Mouse (Mus musculus) cortical plate, adult 2 months (tissue): ENCODE data around the gene Tmem132c. TPM values are rescaled to one million over a fixed set of nuclear protein-coding genes. Genes with fewer than 3 reads are reported as not detected.

Experiments used
- H3K27ac ChIP-seq: fragments of 200-500 bp; 2 replicates; pipeline ENCODE4 v1.5.1; 2012; ENCODE audit warnings: low read length, control low read depth, inconsistent platforms; ENCODE audit not compliant: insufficient read depth
- H3K4me1 ChIP-seq: fragments of 200-500 bp; 2 replicates; pipeline ENCODE4 v1.6.1; 2011; ENCODE audit warnings: low read length; ENCODE audit not compliant: control insufficient read depth, insufficient read depth
- H3K4me3 ChIP-seq: fragments of 200-500 bp; 2 replicates; pipeline ENCODE4 v1.5.1; 2011; ENCODE audit warnings: mild to moderate bottlenecking, low read length, control low read depth; ENCODE audit not compliant: insufficient read depth
- CTCF ChIP-seq: fragments of 200-500 bp; IDR thresholded peaks from 2 replicates; pipeline ENCODE4 v1.5.1; 2011; ENCODE audit warnings: mild to moderate bottlenecking, control low read depth, low read length; ENCODE audit not compliant: insufficient read depth; ENCODE audit errors: extremely low read depth
- POLR2A ChIP-seq: fragments of 200-500 bp; IDR thresholded peaks from 2 replicates; pipeline ENCODE4 v1.6.1; 2011; ENCODE audit warnings: mild to moderate bottlenecking, low read length, control low read depth; ENCODE audit not compliant: insufficient read depth; ENCODE audit errors: extremely low read depth
- polyA plus RNA-seq: library from polyadenylated mRNA; depleted of rRNA; stranded (reverse); fragments of >200 nt; gene quantifications from 2 replicates; pipeline ENCODE4 v1.2.3, GENCODE M21; 2012

The Tmem132c gene
- polyA plus RNA-seq, 1 experiment = 1.9 TPM

- Histone ChIP-seq H3K27ac (no peak overlapping the region), H3K4me3 (no peak overlapping the region), H3K4me1 (no peaks in the 10 kb centered on the region)
- TF ChIP-seq POLR2A (no peak), CTCF (no peak)
Measured at GRCm38 (mm10) chr5:127499151-127499827, 257.7 kb downstream of the Tmem132c start.

GRCm38 (mm10) chr5:127502838-127503237 lies 261.2 kb downstream of the Tmem132c start:
- no peak overlapping the region for H3K27ac ChIP-seq
- H3K4me1 ChIP-seq = no peaks in the 10 kb centered on the region
- H3K4me3 ChIP-seq = no peak overlapping the region
- no peak for TF ChIP-seq CTCF
- TF ChIP-seq POLR2A = no peak

GRCm38 (mm10) chr5:127505697-127506096 lies 264.1 kb downstream of the Tmem132c start:
- Histone ChIP-seq H3K27ac (no peak overlapping the region), H3K4me3 (no peak overlapping the region), H3K4me1 (no peaks in the 10 kb centered on the region)
- TF ChIP-seq POLR2A (no peak), CTCF (no peak)

GRCm38 (mm10) chr5:127511653-127512052 lies 270.0 kb downstream of the Tmem132c start:
- no peak overlapping the region for H3K27ac ChIP-seq
- H3K4me1 ChIP-seq = no peaks in the 10 kb centered on the region
- TF ChIP-seq POLR2A (no peak), CTCF (peak; percentile 35)
- H3K4me3 ChIP-seq = no peak overlapping the region

GRCm38 (mm10) chr5:127515960-127516359 lies 274.4 kb downstream of the Tmem132c start:
- Histone ChIP-seq H3K4me3 (no peak overlapping the region), H3K27ac (no peak overlapping the region), H3K4me1 (no peaks in the 10 kb centered on the region)
- TF ChIP-seq POLR2A = no peak

GRCm38 (mm10) chr5:127522744-127523476 lies 281.3 kb downstream of the Tmem132c start:
- TF ChIP-seq POLR2A (no peak), CTCF (peak; percentile 60)

GRCm38 (mm10) chr5:127527344-127527974 lies 285.9 kb downstream of the Tmem132c start:
- Histone ChIP-seq H3K4me3 (no peak overlapping the region), H3K27ac (no peak overlapping the region), H3K4me1 (no peaks in the 10 kb centered on the region)
- no peak for TF ChIP-seq POLR2A
- TF ChIP-seq CTCF = no peak

More at GRCm38 (mm10) chr5:127522744-127523476, 281.3 kb downstream of the Tmem132c start:
- Histone ChIP-seq H3K4me3 (no peak overlapping the region), H3K4me1 (no peaks in the 10 kb centered on the region), H3K27ac (no peak overlapping the region)

GRCm38 (mm10) chr5:127537508-127537907 lies 295.9 kb downstream of the Tmem132c start:
- no peak for TF ChIP-seq CTCF
- TF ChIP-seq POLR2A = no peak
- Histone ChIP-seq H3K27ac (no peak overlapping the region), H3K4me1 (no peaks in the 10 kb centered on the region), H3K4me3 (no peak overlapping the region)

- H3K4me1 ChIP-seq = 0 out of 2 replicates have a peak, but pooled peaks cover 2% of the 10 kb centered on the region
- TF ChIP-seq CTCF = no peak
- TF ChIP-seq POLR2A = no peak
- H3K4me3 ChIP-seq = no peak overlapping the region
- H3K27ac ChIP-seq = no peak overlapping the region
Measured at GRCm38 (mm10) chr5:127546585-127546991, 305.0 kb downstream of the Tmem132c start.

- TF ChIP-seq POLR2A = no peak
- no peak for TF ChIP-seq CTCF
- H3K4me1 ChIP-seq = 0 out of 2 replicates have a peak, but pooled peaks cover 2% of the 10 kb centered on the region
- H3K4me3 ChIP-seq = no peak overlapping the region
- H3K27ac ChIP-seq = no peak overlapping the region
Measured at GRCm38 (mm10) chr5:127548136-127548535, 306.5 kb downstream of the Tmem132c start.
